Mouse (Mus musculus) gastrocnemius, adult 18-20 months (tissue): ENCODE measurements around the gene Ifih1. TPM values are rescaled to one million over a fixed set of nuclear protein-coding genes. Genes with fewer than 3 reads are reported as not detected.

Experiments
- DNase-seq: peaks from one replicate; pipeline ENCODE4 v3.0.0; 2021; ENCODE audit warnings: low spot score
- total RNA-seq, 2 experiments: library from RNA; stranded (reverse); gene quantifications; 2 replicates each; pipeline ENCODE4 v1.2.3; 2021

The Ifih1 gene
- total RNA-seq, 2 experiments from 2014 or later = 3.5 to 3.8 TPM

- DNase-seq = peak; percentile 54
Measured at GRCm38 (mm10) chr2:62643405-62644305, 2.4 kb downstream of the Ifih1 start.

DNA sequence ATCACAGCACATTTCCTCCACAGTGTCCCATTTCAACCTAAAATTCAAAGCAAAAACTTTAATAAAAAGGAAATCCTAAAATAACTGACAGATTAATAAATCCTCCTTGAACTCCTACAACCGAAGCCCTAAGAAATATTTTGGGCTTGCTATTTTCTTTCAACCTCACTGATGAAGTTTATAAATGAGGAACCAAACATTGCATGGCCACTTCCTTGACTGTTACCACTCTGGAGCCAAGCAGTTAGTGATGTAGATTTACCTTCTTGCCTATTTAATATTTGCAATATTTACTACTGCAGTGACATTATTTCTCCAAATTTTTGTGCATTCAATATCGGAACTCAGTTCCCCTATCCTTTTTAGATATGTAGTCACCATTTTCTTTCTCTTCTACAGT is 6.2 kb downstream of the Ifih1 start:
- DNase-seq = no peak

- DNase-seq = peak; percentile 37
Measured at GRCm38 (mm10) chr2:62630446-62630845, 15.6 kb downstream of the Ifih1 start.

DNA sequence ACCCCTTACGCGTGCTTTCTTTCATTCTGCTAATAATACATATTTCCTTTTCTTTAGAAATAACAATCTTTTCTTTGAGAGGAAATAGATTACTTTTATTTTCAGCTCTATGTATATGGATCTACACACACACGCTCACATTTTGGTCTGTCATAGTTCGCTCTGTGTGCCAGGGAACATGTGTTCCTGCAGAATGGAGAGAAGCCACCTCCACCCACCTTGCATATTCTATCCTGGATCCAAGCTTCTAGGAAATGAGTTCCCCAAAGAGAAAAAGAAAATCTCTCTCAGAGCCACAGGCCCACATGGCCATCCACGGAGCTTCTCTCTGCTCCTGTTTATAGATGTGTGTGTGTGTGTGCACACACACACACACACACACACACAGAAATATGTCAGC is 17.7 kb downstream of the Ifih1 start:
- no peak for DNase-seq

- peak; percentile 19 for DNase-seq
Measured at GRCm38 (mm10) chr2:62627728-62628127, 18.3 kb downstream of the Ifih1 start.

- DNase-seq = no peak
Measured at GRCm38 (mm10) chr2:62623024-62623441, 23.0 kb downstream of the Ifih1 start.

- DNase-seq = no peak
Measured at GRCm38 (mm10) chr2:62619679-62620078, 26.4 kb downstream of the Ifih1 start.

- no peak for DNase-seq
Measured at GRCm38 (mm10) chr2:62618934-62619341, 27.1 kb downstream of the Ifih1 start.

DNA sequence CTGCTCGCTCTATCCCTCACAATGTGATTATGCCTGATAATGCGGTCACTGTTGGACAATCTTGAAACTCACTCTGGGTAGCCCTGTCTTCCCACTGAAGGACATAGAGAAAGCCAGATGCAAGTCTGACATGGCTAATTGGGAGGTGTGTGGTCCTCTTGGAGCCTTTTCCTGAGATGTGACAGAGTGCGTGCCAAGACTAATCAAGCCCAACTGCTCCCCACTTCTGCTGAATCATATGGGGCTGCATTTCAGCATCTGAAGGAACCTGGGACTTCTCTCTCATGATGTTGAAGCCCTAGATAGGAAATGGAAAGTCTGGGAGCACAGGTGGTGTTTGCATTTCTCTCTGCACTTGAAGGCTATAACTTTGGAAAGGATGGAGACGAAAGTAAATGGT is 32.9 kb downstream of the Ifih1 start:
- DNase-seq = no peak

GRCm38 (mm10) chr2:62606205-62606604 is 39.9 kb downstream of the Ifih1 start:
- no peak for DNase-seq

DNA sequence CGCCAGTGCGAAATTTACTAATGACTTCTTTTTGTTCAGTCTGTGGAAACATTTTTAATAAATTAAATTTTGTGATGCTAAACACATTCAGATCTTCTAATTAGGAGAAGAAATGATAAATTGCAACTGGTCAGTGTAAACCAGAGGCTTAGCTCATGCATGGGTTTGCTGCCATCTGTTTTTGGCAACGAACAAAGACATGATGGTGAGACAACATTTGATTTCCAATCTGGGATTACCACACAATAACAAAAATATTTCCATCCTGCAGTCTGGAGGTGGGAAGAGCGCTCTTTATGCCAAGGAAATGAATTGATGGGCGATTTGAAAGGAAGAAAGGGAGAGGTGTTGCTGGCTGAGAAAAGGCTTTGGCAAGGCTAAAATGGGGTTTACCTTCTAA is 42.5 kb downstream of the Ifih1 start:
- peak; percentile 27 for DNase-seq

DNA sequence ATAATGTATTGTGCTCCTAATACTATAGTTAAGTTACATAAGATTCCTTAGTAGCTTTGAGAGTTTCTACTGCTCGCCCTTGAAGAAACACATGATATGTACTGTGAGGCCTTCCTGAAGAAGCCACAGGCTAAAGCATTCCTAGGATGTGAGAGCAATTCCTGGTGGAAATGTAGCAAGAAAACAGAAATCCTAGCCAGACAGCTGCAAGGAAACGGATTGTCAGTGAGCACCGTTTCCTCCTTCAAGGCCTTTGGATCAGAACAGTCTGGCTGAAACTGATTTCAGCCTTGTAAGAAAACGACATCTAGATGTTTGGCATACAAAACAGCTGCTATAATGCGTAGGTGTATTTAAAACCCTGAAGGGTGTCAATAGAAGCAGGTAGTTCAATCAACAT is 49.5 kb downstream of the Ifih1 start:
- DNase-seq = peak; percentile 40

DNA sequence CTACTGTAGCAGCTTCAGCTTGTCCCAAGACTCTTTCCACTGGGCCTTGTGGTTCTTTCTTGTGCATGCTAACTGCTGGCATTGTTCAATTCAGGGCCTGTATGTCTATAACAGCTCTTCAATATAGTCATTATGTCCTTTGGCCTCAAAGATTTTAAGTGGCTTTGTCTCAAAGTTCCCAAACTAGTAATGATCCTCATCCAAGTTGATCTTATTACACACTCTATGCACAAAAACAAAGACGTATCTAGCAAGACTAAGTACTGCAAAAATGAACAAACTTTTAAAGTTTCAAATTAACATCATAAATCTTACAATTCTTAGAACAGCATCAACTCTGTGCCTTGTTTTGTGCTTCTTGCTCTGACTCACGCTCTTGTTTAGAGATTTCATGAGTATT is 51.6 kb downstream of the Ifih1 start:
- no peak for DNase-seq

GRCm38 (mm10) chr2:62591555-62591954 is 54.5 kb downstream of the Ifih1 start:
- no peak for DNase-seq

DNA sequence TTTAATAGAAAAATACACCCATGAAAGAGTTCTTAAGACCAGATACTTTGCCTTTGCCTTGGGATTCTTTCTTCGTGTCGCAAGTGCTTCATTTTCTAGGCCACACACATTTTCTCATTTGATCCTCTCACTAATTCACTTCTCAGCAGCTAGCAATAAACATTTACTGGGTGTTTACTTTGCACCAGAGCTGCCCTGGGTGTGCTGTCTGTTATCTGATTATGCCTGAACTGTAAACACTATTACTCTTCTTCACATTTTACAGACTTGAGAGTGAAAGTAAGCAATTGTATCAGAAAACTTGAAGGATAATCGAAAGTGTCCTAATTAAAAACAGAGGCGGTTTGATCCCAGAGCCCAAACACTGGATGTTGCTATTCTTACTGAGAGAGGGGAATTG is 56.7 kb downstream of the Ifih1 start:
- no peak for DNase-seq

GRCm38 (mm10) chr2:62585769-62586168 is 60.3 kb downstream of the Ifih1 start:
- no peak for DNase-seq

DNA sequence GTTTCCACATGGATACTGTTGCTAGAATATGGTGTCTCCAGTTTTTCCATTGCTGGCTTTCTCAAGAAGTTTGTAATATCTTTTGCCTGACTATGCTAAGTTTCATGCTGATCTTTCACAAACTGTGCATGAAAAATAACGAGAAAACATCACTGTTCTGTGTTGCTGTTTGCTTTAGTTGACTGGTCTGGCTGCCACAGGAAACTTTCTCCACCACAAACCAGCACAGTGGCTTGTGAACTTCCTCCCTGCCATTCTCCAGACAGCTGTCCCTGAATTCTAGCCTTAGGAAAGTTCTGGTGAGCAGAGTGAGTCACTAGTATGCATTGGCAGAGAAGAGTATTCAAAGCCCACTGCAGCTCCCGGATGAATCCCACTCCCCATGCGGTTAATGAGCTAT is 71.1 kb downstream of the Ifih1 start:
- DNase-seq = no peak

DNA sequence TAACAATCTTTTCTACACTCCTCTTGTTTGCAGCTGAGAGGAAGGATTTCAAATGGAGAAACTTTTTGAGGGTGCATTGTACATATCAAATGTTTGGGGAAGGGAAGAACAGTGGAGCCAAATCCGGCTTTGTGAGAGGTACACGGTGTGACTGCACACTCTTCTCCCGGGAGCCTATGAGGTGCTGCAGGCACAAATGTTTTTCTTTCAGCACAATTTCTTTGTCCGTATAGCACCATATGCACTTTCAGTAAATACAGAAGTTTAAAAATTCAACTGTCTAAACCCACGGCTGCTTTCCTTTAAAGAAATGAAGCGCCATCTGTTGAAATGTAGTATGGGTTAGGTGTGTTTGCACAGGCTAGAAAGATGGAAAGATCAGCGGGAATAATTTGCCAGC is 71.8 kb downstream of the Ifih1 start:
- DNase-seq = no peak

DNA sequence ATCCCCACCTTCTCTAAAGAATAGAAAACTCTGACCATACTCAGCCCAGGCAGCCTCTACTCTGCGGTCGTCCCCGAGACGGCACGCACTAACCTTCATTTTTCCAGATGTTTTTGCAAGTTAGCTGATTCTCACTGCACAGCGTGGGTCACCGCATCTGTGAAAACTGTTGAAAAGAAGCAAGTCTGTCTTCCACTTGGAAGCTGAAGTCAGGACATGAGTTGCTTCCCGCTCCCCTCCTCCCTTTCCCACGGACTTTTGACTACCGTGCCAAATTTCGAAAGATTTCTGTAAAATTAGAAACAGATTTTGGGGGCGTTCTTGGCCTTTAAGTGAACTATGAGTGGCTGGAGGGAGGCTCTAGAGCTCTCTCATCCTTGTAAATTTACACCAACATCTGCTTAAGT is 72.3 kb downstream of the Ifih1 start, which contains the start of gene Fap:
Fap (minus strand) TSS at position 323 of the 407 bp plus-strand sequence.
- peak; percentile 64 for DNase-seq

GRCm38 (mm10) chr2:62573099-62573752 is 72.8 kb downstream of the Ifih1 start:
- DNase-seq = peak; percentile 22

DNA sequence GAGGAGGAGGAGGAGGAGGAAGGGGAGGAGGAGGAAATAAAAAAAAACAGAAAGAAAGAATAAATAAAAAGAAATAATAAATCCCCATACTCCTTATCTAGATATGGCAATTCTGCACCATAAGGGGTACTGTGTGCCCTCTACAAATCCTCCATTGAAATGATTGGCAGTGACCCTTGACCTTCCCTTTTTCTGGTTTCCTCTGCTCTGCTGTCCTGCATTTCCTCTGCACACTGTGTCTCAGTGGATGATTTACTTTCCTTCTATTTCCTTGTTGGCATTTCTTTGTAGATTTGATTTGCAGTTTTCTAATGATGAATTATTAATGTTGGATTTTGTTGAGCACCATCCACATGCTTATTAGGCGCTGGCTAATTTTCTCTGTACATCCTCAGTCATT is 81.4 kb downstream of the Ifih1 start:
- no peak for DNase-seq

DNA sequence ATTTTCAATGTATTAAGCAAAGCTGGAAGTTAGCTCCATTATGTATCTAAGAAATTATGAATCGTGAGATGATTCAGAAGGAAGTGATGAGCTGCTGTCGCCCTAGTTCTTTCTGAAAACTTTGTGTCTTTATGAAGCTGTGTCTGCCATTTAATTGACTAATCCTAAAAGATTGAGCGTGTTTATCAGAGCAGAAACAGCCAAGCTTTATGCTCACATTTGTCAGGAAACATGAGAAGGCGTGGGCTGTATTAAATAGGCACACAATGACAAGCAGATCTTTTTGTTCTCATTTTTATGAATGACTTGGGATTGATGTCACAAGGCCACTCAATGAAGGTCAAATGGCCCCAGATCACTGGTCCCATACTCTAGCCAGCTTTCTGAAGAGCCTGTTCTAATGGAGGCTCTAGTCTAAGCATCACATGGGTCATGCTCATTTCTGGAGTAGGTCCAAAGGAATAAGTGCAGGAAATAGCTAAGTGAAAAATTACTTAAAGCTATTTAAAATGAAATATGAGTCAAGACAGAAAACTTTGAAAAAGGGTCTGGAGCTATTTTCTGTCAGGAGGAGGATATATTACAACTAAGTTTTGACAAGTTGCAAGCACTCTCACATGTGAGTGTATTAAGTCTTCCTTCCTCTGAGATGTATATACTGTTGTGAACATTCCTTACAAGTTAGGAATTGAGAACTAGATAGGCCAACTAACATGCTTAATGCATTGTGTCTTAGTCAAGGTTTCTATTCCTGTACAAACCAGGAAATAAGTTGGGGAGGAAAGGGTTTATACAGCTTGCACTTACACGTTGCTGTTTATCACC is 83.2 kb downstream of the Ifih1 start:
- no peak for DNase-seq
